Mouse (Mus musculus) kidney, postnatal 0 days (tissue): ENCODE results near the gene Tenm4. TPM values are rescaled to one million over a fixed set of nuclear protein-coding genes. Genes with fewer than 3 reads are reported as not detected.
A peak's percentile ranks its signal among the peaks of the same experiment; 100 is the strongest.

Experiments used
- ATAC-seq: fragments of 200-750 bp; cut with Nextera tagmentation; replicated peaks from 2 replicates; pipeline ENCODE4 v1.8.0; 2017; ENCODE audit warnings: low read depth, moderate number of reproducible peaks, moderate TSS enrichment, moderate library complexity; ENCODE audit not compliant: low FRiP score
- DNase-seq: peaks from one replicate; pipeline ENCODE4 v3.0.0-alpha.2; 2016; ENCODE audit warnings: low spot score
- H3K27ac ChIP-seq: fragments of 300-500 bp; sonication (generic); 2 replicates; pipeline ENCODE4 v1.5.1; 2014; ENCODE audit warnings: mild to moderate bottlenecking
- H3K27me3 ChIP-seq: fragments of 300-500 bp; sonication (generic); 2 replicates; pipeline ENCODE4 v1.6.1; 2014; ENCODE audit warnings: low read length, mixed read lengths; ENCODE audit not compliant: insufficient read depth
- H3K36me3 ChIP-seq: fragments of 300-500 bp; sonication (generic); 2 replicates; pipeline ENCODE4 v1.6.1; 2014; ENCODE audit warnings: low read length, mixed read lengths; ENCODE audit not compliant: insufficient read depth
- H3K4me1 ChIP-seq: fragments of 300-500 bp; sonication (generic); replicated peaks from 2 replicates; pipeline ENCODE4 v1.6.1; 2014; ENCODE audit warnings: antibody characterized with exemption, low read length, mixed read lengths; ENCODE audit not compliant: insufficient read depth
- H3K4me2 ChIP-seq: fragments of 300-500 bp; sonication (generic); 2 replicates; pipeline ENCODE4 v1.6.1; 2014; ENCODE audit warnings: mild to moderate bottlenecking, low read length, moderate library complexity, mixed read lengths
- H3K4me3 ChIP-seq: fragments of 300-500 bp; sonication (generic); replicated peaks from 2 replicates; pipeline ENCODE4 v1.5.1; 2014; ENCODE audit warnings: low read depth, low read length
- H3K9ac ChIP-seq: fragments of 300-500 bp; sonication (generic); 2 replicates; pipeline ENCODE4 v1.6.1; 2014; ENCODE audit warnings: low read depth, low read length
- H3K9me3 ChIP-seq: fragments of 300-500 bp; sonication (generic); replicated peaks from 2 replicates; pipeline ENCODE4 v1.6.1; 2016; ENCODE audit warnings: low read length, inconsistent platforms, mixed read lengths
- CTCF ChIP-seq: IDR thresholded peaks from 2 replicates; pipeline ENCODE4 v1.5.1; 2016; ENCODE audit warnings: antibody characterized with exemption, low read depth, mild to moderate bottlenecking, moderate library complexity
- WGBS: fragments of 180-500 bp; shearing (Covaris S2); extraction: QIAGEN DNeasy Blood & Tissue Kit; methylation state at CpG from one replicate; pipeline ENCODE4 v1.1.7; 2014; 5-methylcytosine and 5-hydroxymethylcytosine counted together
- polyA plus RNA-seq: library from polyadenylated mRNA; unstranded; fragments of >200 nt; fragmentation: Nextera tagmentation; extraction: Ambion mirVana; gene quantifications from 2 replicates; pipeline ENCODE4 v1.2.1, GENCODE M21; 2015

Tenm4 gene
- polyA plus RNA-seq, 1 experiment from 2014 or later = 22.6 TPM

GRCm38 (mm10) chr7:96655096-96655716 is 484.2 kb downstream of the Tenm4 start:
- Histone ChIP-seq H3K4me2 (no peak overlapping the region), H3K4me1 (peaks cover 27% of the 10 kb centered on the region), H3K9me3 (no peaks in the 10 kb centered on the region), H3K4me3 (no peak overlapping the region), H3K9ac (no peak overlapping the region), H3K27me3 (no peaks in the 10 kb centered on the region), H3K36me3 (no peaks in the 10 kb centered on the region), H3K27ac (no peak overlapping the region)
- 66% methylated on average over 3 of the region's 3 CpGs for WGBS
- TF ChIP-seq CTCF = no peak
- ATAC-seq (no peak), DNase-seq (no peak)

GRCm38 (mm10) chr7:96657101-96657830 is 486.2 kb downstream of the Tenm4 start:
- Histone ChIP-seq H3K4me3 (no peak overlapping the region), H3K27ac (no peak overlapping the region), H3K9ac (no peak overlapping the region), H3K27me3 (no peaks in the 10 kb centered on the region), H3K4me2 (no peak overlapping the region), H3K36me3 (no peaks in the 10 kb centered on the region), H3K4me1 (peaks cover 23% of the 10 kb centered on the region), H3K9me3 (no peaks in the 10 kb centered on the region)
- WGBS = 20% methylated on average over 13 of the region's 13 CpGs
- DNase-seq (peak; percentile 22), ATAC-seq (no peak)
- no peak for TF ChIP-seq CTCF

GRCm38 (mm10) chr7:96657857-96658580 is 487.0 kb downstream of the Tenm4 start:
- H3K9ac ChIP-seq = no peak overlapping the region
- no peak for TF ChIP-seq CTCF
- H3K4me2 ChIP-seq = no peak overlapping the region
- ATAC-seq = no peak
- no peaks in the 10 kb centered on the region for H3K27me3 ChIP-seq
- no peak overlapping the region for H3K4me3 ChIP-seq
- DNase-seq = no peak
- no peaks in the 10 kb centered on the region for H3K9me3 ChIP-seq
- WGBS = 51% methylated on average over 11 of the region's 11 CpGs
- H3K4me1 ChIP-seq = peaks cover 18% of the 10 kb centered on the region; the same call in 1 of the 2 replicates
- H3K27ac ChIP-seq = no peak overlapping the region
- H3K36me3 ChIP-seq = no peaks in the 10 kb centered on the region

- Histone ChIP-seq H3K27ac (no peak overlapping the region), H3K4me2 (no peak overlapping the region), H3K36me3 (no peaks in the 10 kb centered on the region), H3K9ac (no peak overlapping the region), H3K9me3 (no peaks in the 10 kb centered on the region), H3K27me3 (no peaks in the 10 kb centered on the region), H3K4me3 (no peak overlapping the region), H3K4me1 (peaks cover 18% of the 10 kb centered on the region; the same call in 1 of the 2 replicates)
- WGBS = 68% methylated on average over 3 of the region's 3 CpGs
- TF ChIP-seq CTCF = no peak
- ATAC-seq = peak; percentile 60
- no peak for DNase-seq
These were observed 489.9 kb downstream of the Tenm4 start for GRCm38 (mm10) chr7:96660907-96661306.

- Histone ChIP-seq H3K27ac (no peak overlapping the region), H3K9me3 (no peaks in the 10 kb centered on the region), H3K9ac (no peak overlapping the region), H3K36me3 (no peaks in the 10 kb centered on the region), H3K4me3 (no peak overlapping the region), H3K4me2 (no peak overlapping the region), H3K4me1 (peaks cover 21% of the 10 kb centered on the region; the same call in 1 of the 2 replicates), H3K27me3 (no peaks in the 10 kb centered on the region)
- WGBS = 56% methylated on average over 12 of the region's 12 CpGs
- no peak for TF ChIP-seq CTCF
- ATAC-seq (0 out of 2 replicates have a peak, but pooled peaks have one; percentile 30), DNase-seq (peak; percentile 71)
These were observed 490.5 kb downstream of the Tenm4 start for GRCm38 (mm10) chr7:96661352-96662169.

GRCm38 (mm10) chr7:96663336-96663735 is 492.3 kb downstream of the Tenm4 start:
- H3K36me3 ChIP-seq = no peaks in the 10 kb centered on the region
- H3K9me3 ChIP-seq = no peaks in the 10 kb centered on the region
- 83% methylated on average over 7 of the region's 7 CpGs for WGBS
- no peak overlapping the region for H3K27ac ChIP-seq
- H3K27me3 ChIP-seq = no peaks in the 10 kb centered on the region
- H3K4me1 ChIP-seq = peaks cover 17% of the 10 kb centered on the region
- DNase-seq = no peak
- ATAC-seq = no peak
- no peak overlapping the region for H3K4me2 ChIP-seq
- no peak for TF ChIP-seq CTCF
- H3K4me3 ChIP-seq = no peak overlapping the region
- no peak overlapping the region for H3K9ac ChIP-seq
